Mouse (Mus musculus) kidney, postnatal 0 days (tissue): ENCODE results near the gene Adamts3. TPM values are rescaled to one million over a fixed set of nuclear protein-coding genes. Genes with fewer than 3 reads are reported as not detected.
A peak's percentile ranks its signal among the peaks of the same experiment; 100 is the strongest.

Experiments
- ATAC-seq: fragments of 200-750 bp; cut with Nextera tagmentation; replicated peaks from 2 replicates; pipeline ENCODE4 v1.8.0; 2017; ENCODE audit warnings: low read depth, moderate number of reproducible peaks, moderate TSS enrichment, moderate library complexity; ENCODE audit not compliant: low FRiP score
- DNase-seq: peaks from one replicate; pipeline ENCODE4 v3.0.0-alpha.2; 2016; ENCODE audit warnings: low spot score
- H3K27ac ChIP-seq: fragments of 300-500 bp; sonication (generic); 2 replicates; pipeline ENCODE4 v1.5.1; 2014; ENCODE audit warnings: mild to moderate bottlenecking
- H3K27me3 ChIP-seq: fragments of 300-500 bp; sonication (generic); 2 replicates; pipeline ENCODE4 v1.6.1; 2014; ENCODE audit warnings: low read length, mixed read lengths; ENCODE audit not compliant: insufficient read depth
- H3K36me3 ChIP-seq: fragments of 300-500 bp; sonication (generic); 2 replicates; pipeline ENCODE4 v1.6.1; 2014; ENCODE audit warnings: low read length, mixed read lengths; ENCODE audit not compliant: insufficient read depth
- H3K4me1 ChIP-seq: fragments of 300-500 bp; sonication (generic); replicated peaks from 2 replicates; pipeline ENCODE4 v1.6.1; 2014; ENCODE audit warnings: antibody characterized with exemption, low read length, mixed read lengths; ENCODE audit not compliant: insufficient read depth
- H3K4me2 ChIP-seq: fragments of 300-500 bp; sonication (generic); 2 replicates; pipeline ENCODE4 v1.6.1; 2014; ENCODE audit warnings: mild to moderate bottlenecking, low read length, moderate library complexity, mixed read lengths
- H3K4me3 ChIP-seq: fragments of 300-500 bp; sonication (generic); replicated peaks from 2 replicates; pipeline ENCODE4 v1.5.1; 2014; ENCODE audit warnings: low read depth, low read length
- H3K9ac ChIP-seq: fragments of 300-500 bp; sonication (generic); 2 replicates; pipeline ENCODE4 v1.6.1; 2014; ENCODE audit warnings: low read depth, low read length
- H3K9me3 ChIP-seq: fragments of 300-500 bp; sonication (generic); replicated peaks from 2 replicates; pipeline ENCODE4 v1.6.1; 2016; ENCODE audit warnings: low read length, inconsistent platforms, mixed read lengths
- CTCF ChIP-seq: IDR thresholded peaks from 2 replicates; pipeline ENCODE4 v1.5.1; 2016; ENCODE audit warnings: antibody characterized with exemption, low read depth, mild to moderate bottlenecking, moderate library complexity
- WGBS: fragments of 180-500 bp; shearing (Covaris S2); extraction: QIAGEN DNeasy Blood & Tissue Kit; methylation state at CpG from one replicate; pipeline ENCODE4 v1.1.7; 2014; 5-methylcytosine and 5-hydroxymethylcytosine counted together
- polyA plus RNA-seq: library from polyadenylated mRNA; unstranded; fragments of >200 nt; fragmentation: Nextera tagmentation; extraction: Ambion mirVana; gene quantifications from 2 replicates; pipeline ENCODE4 v1.2.1, GENCODE M21; 2015

Gene Adamts3
- polyA plus RNA-seq, 1 experiment from 2014 or later, result 1.2 TPM

GRCm38 (mm10) chr5:89654327-89654726, 228.8 kb downstream of the Adamts3 start:
- Histone ChIP-seq H3K27me3 (no peaks in the 10 kb centered on the region), H3K36me3 (no peaks in the 10 kb centered on the region), H3K9me3 (no peaks in the 10 kb centered on the region), H3K4me3 (no peak overlapping the region), H3K4me1 (no peaks in the 10 kb centered on the region), H3K27ac (no peak overlapping the region), H3K4me2 (no peak overlapping the region), H3K9ac (no peak overlapping the region)
- WGBS, result 82% methylated on average over 1 of the region's 1 CpGs
- no peak for TF ChIP-seq CTCF
- no peak for ATAC-seq
- DNase-seq, result no peak

GRCm38 (mm10) chr5:89653862-89654261, 229.3 kb downstream of the Adamts3 start:
- Histone ChIP-seq H3K4me1 (no peaks in the 10 kb centered on the region), H3K9ac (no peak overlapping the region), H3K27me3 (no peaks in the 10 kb centered on the region), H3K4me3 (no peak overlapping the region), H3K27ac (no peak overlapping the region), H3K36me3 (no peaks in the 10 kb centered on the region), H3K9me3 (no peaks in the 10 kb centered on the region), H3K4me2 (no peak overlapping the region)
- WGBS, result 81% methylated on average over 2 of the region's 2 CpGs
- ATAC-seq (no peak), DNase-seq (no peak)
- no peak for TF ChIP-seq CTCF

GRCm38 (mm10) chr5:89646940-89647339, 236.2 kb downstream of the Adamts3 start:
- H3K9ac ChIP-seq, result no peak overlapping the region

GRCm38 (mm10) chr5:89635434-89635833, 247.7 kb downstream of the Adamts3 start:
- Histone ChIP-seq H3K4me2 (no peak overlapping the region), H3K9ac (no peak overlapping the region), H3K27me3 (no peaks in the 10 kb centered on the region), H3K4me3 (no peak overlapping the region), H3K36me3 (no peaks in the 10 kb centered on the region), H3K4me1 (no peaks in the 10 kb centered on the region), H3K9me3 (no peaks in the 10 kb centered on the region), H3K27ac (no peak overlapping the region)
- TF ChIP-seq CTCF, result no peak
- 82% methylated on average over 2 of the region's 2 CpGs for WGBS
- no peak for DNase-seq
- no peak for ATAC-seq

More at GRCm38 (mm10) chr5:89646940-89647339, 236.2 kb downstream of the Adamts3 start:
- Histone ChIP-seq H3K27ac (no peak overlapping the region), H3K4me1 (no peaks in the 10 kb centered on the region), H3K4me2 (no peak overlapping the region), H3K36me3 (no peaks in the 10 kb centered on the region), H3K27me3 (no peaks in the 10 kb centered on the region), H3K9me3 (no peaks in the 10 kb centered on the region), H3K4me3 (no peak overlapping the region)
- ATAC-seq, result no peak
- TF ChIP-seq CTCF, result no peak
- DNase-seq, result no peak

- H3K27ac ChIP-seq, result no peak overlapping the region
- H3K4me3 ChIP-seq, result no peak overlapping the region
- WGBS, result 41% methylated on average over 1 of the region's 1 CpGs
- no peak overlapping the region for H3K4me2 ChIP-seq
- H3K9me3 ChIP-seq, result no peaks in the 10 kb centered on the region
- H3K27me3 ChIP-seq, result no peaks in the 10 kb centered on the region
- no peak overlapping the region for H3K9ac ChIP-seq
- no peak for TF ChIP-seq CTCF
- no peaks in the 10 kb centered on the region for H3K4me1 ChIP-seq
- no peaks in the 10 kb centered on the region for H3K36me3 ChIP-seq
- no peak for ATAC-seq
- peak; percentile 8 for DNase-seq
Measured at GRCm38 (mm10) chr5:89631599-89631998, 251.5 kb downstream of the Adamts3 start.
